Mouse (Mus musculus) B cell, adult 2 months (primary cell): ENCODE data around the gene Uts2b.
"Not testable (repeated sequence)": the region's sequence is repeated elsewhere in the genome, so short reads cannot be mapped to it uniquely, and the experiment has no call there.

Experiments used
- DNase-seq, 2 experiments: peaks; one replicate each; pipeline ENCODE4 v3.0.0; 2022

Uts2b gene

DNA sequence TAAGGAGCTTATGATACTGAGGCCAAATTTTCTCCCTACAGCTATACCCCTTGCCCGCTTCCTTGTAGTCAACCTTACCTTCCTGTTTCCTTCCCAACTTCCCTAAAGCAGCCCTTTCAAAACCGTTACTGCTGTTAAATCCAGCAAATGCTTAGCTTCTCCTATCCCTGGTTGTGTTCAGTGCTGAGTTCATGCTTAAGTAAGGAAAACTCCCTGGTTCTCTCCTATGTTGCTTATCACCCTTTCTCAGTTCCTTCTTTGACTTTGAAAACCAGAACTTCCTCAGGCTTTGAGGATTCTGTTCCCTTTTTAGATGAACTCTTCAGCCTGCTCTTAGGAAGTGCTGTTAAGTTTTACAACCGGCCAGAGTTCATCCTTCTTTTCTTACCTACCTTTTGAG lies 4.1 kb upstream of the Uts2b start:
- DNase-seq = no peak

- no peak for DNase-seq
These were observed 661 bp upstream of the Uts2b start for GRCm38 (mm10) chr16:27370700-27371099.

DNA sequence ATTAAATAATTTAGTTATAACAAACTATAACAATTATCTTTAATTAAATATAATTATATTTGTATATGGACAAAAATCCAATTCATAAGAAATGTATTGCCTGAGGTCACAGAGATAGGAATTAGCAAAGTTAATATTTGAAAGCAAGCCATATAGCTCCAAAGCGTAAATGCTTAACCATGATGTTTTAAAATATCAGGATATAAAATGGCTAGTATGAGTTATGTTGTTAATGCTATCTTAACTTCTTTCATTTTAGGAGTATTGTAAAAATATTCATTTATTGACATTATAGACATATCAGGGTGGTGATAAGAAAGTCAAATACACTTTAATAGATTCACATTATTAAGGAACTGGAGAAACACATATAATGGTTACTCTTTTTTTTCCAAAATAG lies 10.0 kb downstream of the Uts2b start:
- DNase-seq = no peak

GRCm38 (mm10) chr16:27354464-27354863 lies 15.6 kb downstream of the Uts2b start:
- DNase-seq = peak; percentile 24 to 30

GRCm38 (mm10) chr16:27349878-27350532 lies 20.0 kb downstream of the Uts2b start:
- no peak for DNase-seq

DNA sequence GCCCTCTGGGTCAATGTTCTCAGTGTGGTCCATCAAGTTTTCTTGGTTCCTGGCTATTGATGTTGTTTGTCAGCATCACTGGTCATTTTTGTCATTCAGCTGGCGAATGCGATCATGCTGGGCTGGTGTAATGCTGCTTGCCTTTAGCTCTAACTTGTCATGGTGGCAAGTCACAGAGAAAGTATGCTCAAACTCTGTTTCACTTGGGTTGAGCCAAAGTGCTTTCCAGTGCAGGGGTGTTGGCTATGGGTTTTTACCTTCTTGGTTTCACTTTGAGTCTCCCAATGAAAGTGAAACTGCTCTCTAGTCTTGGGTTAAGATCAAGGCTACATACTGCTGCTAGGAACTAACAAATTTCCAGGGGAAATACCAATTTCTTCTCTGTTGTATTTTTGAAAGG lies 20.8 kb downstream of the Uts2b start:
- peak; percentile 33 to 42 for DNase-seq

GRCm38 (mm10) chr16:27348359-27348758 lies 21.7 kb downstream of the Uts2b start:
- no peak for DNase-seq

- no peak for DNase-seq
These were observed 22.5 kb downstream of the Uts2b start for GRCm38 (mm10) chr16:27347521-27347920.

DNA sequence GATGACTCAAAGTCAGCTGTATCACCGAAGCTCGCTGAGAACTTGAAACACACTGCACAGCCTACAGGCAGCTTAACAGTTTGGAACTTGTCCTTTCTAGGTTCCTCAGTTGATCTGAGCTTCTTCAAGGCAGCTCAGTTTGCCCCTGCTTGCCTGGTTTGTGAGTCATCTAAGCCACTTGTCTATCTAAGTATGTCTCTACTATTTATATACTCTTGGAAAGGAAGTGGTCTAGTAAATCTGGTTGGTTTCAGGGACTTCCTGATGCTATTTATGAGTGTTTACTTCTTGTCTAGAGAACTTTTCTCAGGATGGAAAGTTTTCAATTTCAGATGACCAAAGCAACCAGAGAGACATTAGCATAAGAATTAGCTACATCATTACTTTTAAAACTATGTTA lies 43.6 kb downstream of the Uts2b start:
- peak; percentile 5 to 11 for DNase-seq

GRCm38 (mm10) chr16:27322047-27322446 lies 48.0 kb downstream of the Uts2b start:
- DNase-seq = no peak

- DNase-seq = no peak
These were observed 50.9 kb downstream of the Uts2b start for GRCm38 (mm10) chr16:27319099-27319498.

GRCm38 (mm10) chr16:27307189-27307588 lies 62.9 kb downstream of the Uts2b start, which contains the start of gene Ostn:
Ostn (plus strand) TSS chr16:27307489.
- DNase-seq = not testable (repeated sequence)
